Mouse (Mus musculus) MEL (cell line): Measurements from ENCODE around the gene Cep126. TPM values are rescaled to one million over a fixed set of nuclear protein-coding genes. Genes with fewer than 3 reads are reported as not detected.

Experiments used
- DNase-seq: peaks from one replicate; pipeline ENCODE4 v3.0.0; 2011; ENCODE audit warnings: low read depth, low spot score
- H3K27ac ChIP-seq: 2 replicates; pipeline ENCODE4 v1.5.1; 2012; ENCODE audit warnings: low read depth, mild to moderate bottlenecking, control low read depth, low read length, moderate library complexity; ENCODE audit not compliant: control insufficient read depth
- H3K27me3 ChIP-seq, 2 experiments: fragments of 150-350 bp in 1 of 2; sonication (generic) in 1 of 2; 2 replicates each; pipeline ENCODE4 v1.6.1; 2012; ENCODE audit warnings: low read length in 2 of 2, mild to moderate bottlenecking in 2 of 2, improper control_type of control experiment in 1 of 2, moderate library complexity in 1 of 2; ENCODE audit not compliant: insufficient read depth in 2 of 2, control insufficient read depth in 1 of 2
- H3K36me3 ChIP-seq, 2 experiments: 2 replicates each; pipeline ENCODE4 v1.6.1; 2012 to 2014; ENCODE audit warnings: low read length in 2 of 2, improper control_type of control experiment in 1 of 2, inconsistent platforms in 1 of 2, mild to moderate bottlenecking in 1 of 2; ENCODE audit not compliant: insufficient read depth in 2 of 2, control insufficient read depth in 1 of 2
- H3K4me1 ChIP-seq, 2 experiments: fragments of 150-350 bp in 1 of 2; sonication (generic) in 1 of 2; 2 replicates each; pipeline ENCODE4 v1.6.1; 2012; ENCODE audit warnings: low read length in 2 of 2, improper control_type of control experiment in 1 of 2, mild to moderate bottlenecking in 1 of 2; ENCODE audit not compliant: insufficient read depth in 2 of 2, control insufficient read depth in 1 of 2
- H3K4me3 ChIP-seq, 2 experiments: fragments of 150-350 bp in 1 of 2; sonication (generic) in 1 of 2; 2 replicates each; pipeline ENCODE4 v1.5.1; 2012; ENCODE audit warnings: low read depth in 2 of 2, low read length in 2 of 2, mild to moderate bottlenecking in 2 of 2, moderate library complexity in 2 of 2, control low read depth in 1 of 2, improper control_type of control experiment in 1 of 2; ENCODE audit not compliant: control insufficient read depth in 1 of 2, insufficient read depth in 1 of 2
- H3K79me2 ChIP-seq: 2 replicates; pipeline ENCODE4 v1.6.1; 2012; ENCODE audit warnings: mild to moderate bottlenecking, low read length, moderate library complexity; ENCODE audit not compliant: control insufficient read depth, poor library complexity, insufficient read depth
- H3K9ac ChIP-seq: 2 replicates; pipeline ENCODE4 v1.6.1; 2012; ENCODE audit warnings: low read depth, mild to moderate bottlenecking, control low read depth, low read length, moderate library complexity; ENCODE audit not compliant: control insufficient read depth, poor library complexity, severe bottlenecking
- H3K9me3 ChIP-seq: fragments of 150-350 bp; sonication (generic); replicated peaks from 2 replicates; pipeline ENCODE4 v1.6.1; 2012; ENCODE audit warnings: mild to moderate bottlenecking, low read length, improper control_type of control experiment, moderate library complexity; ENCODE audit not compliant: insufficient read depth
- CHD1 ChIP-seq: IDR thresholded peaks from 2 replicates; pipeline ENCODE4 v1.6.1; 2012; ENCODE audit warnings: low read depth, mild to moderate bottlenecking, inconsistent platforms, low read length, improper control_type of control experiment
- CTCF ChIP-seq, 3 experiments: IDR thresholded peaks in 2 of 3; conservative IDR thresholded peaks in 1 of 3; 2 replicates each; pipeline ENCODE4 v1.5.1; 2011 to 2012; ENCODE audit warnings: low read length in 3 of 3, low read depth in 2 of 3, mild to moderate bottlenecking in 2 of 3, improper control_type of control experiment in 1 of 3, inconsistent platforms in 1 of 3, mixed read lengths in 1 of 3, moderate library complexity in 1 of 3; ENCODE audit not compliant: control insufficient read depth in 1 of 3, insufficient read depth in 1 of 3, poor library complexity in 1 of 3, severe bottlenecking in 1 of 3
- E2F4 ChIP-seq: IDR thresholded peaks from 2 replicates; pipeline ENCODE4 v1.6.1; 2011; ENCODE audit warnings: low read depth, low read length, improper control_type of control experiment, borderline replicate concordance
- ELF1 ChIP-seq: IDR thresholded peaks from 2 replicates; pipeline ENCODE4 v1.6.1; 2014; ENCODE audit warnings: low read depth, mild to moderate bottlenecking, inconsistent platforms, low read length, improper control_type of control experiment, moderate library complexity
- JUND ChIP-seq: IDR thresholded peaks from 2 replicates; pipeline ENCODE4 v1.6.1; 2011; ENCODE audit warnings: low read depth, mild to moderate bottlenecking, improper control_type of control experiment, low read length
- MAFK ChIP-seq: IDR thresholded peaks from 2 replicates; pipeline ENCODE4 v1.6.1; 2011; ENCODE audit warnings: low read depth, mild to moderate bottlenecking, low read length, improper control_type of control experiment, borderline replicate concordance
- MXI1 ChIP-seq: IDR thresholded peaks from 2 replicates; pipeline ENCODE4 v1.6.1; 2011; ENCODE audit warnings: mild to moderate bottlenecking, low read depth, low read length, improper control_type of control experiment
- MYB ChIP-seq: IDR thresholded peaks from 2 replicates; pipeline ENCODE4 v1.6.1; 2011; ENCODE audit warnings: mild to moderate bottlenecking, low read depth, low read length, improper control_type of control experiment
- MYC ChIP-seq: IDR thresholded peaks from 2 replicates; pipeline ENCODE4 v1.6.1; 2011; ENCODE audit warnings: low read depth, mild to moderate bottlenecking, low read length, improper control_type of control experiment, moderate library complexity
- NELFE ChIP-seq: IDR thresholded peaks from 2 replicates; pipeline ENCODE4 v1.6.1; 2011; ENCODE audit warnings: low read depth, low read length, improper control_type of control experiment
- NRF1 ChIP-seq: IDR thresholded peaks from 2 replicates; pipeline ENCODE4 v1.6.1; 2014; ENCODE audit warnings: low read depth, mild to moderate bottlenecking, inconsistent platforms, low read length, improper control_type of control experiment, moderate library complexity; ENCODE audit not compliant: poor library complexity, insufficient read depth, severe bottlenecking
- POLR2A ChIP-seq, 2 experiments: IDR thresholded peaks; 2 replicates each; pipeline ENCODE4 v1.6.1; 2011 to 2012; ENCODE audit warnings: low read length in 2 of 2, mild to moderate bottlenecking in 2 of 2, control low read depth in 1 of 2, improper control_type of control experiment in 1 of 2, low read depth in 1 of 2, moderate library complexity in 1 of 2; ENCODE audit not compliant: control insufficient read depth in 1 of 2, insufficient read depth in 1 of 2, poor library complexity in 1 of 2
- POLR2AphosphoS2 ChIP-seq: IDR thresholded peaks from 2 replicates; pipeline ENCODE4 v1.6.1; 2011; ENCODE audit warnings: low read length, improper control_type of control experiment
- POLR2AphosphoS5 ChIP-seq: IDR thresholded peaks from 2 replicates; pipeline ENCODE4 v1.6.1; 2012; ENCODE audit warnings: low read depth, borderline replicate concordance, mild to moderate bottlenecking, inconsistent platforms, low read length, moderate library complexity, mixed read lengths
- RAD21 ChIP-seq: IDR thresholded peaks from 2 replicates; pipeline ENCODE4 v1.6.1; 2011; ENCODE audit warnings: mild to moderate bottlenecking, low read depth, low read length, improper control_type of control experiment
- RCOR1 ChIP-seq: IDR thresholded peaks from 2 replicates; pipeline ENCODE4 v1.6.1; 2012; ENCODE audit warnings: low read depth, mild to moderate bottlenecking, inconsistent platforms, low read length, improper control_type of control experiment
- SIN3A ChIP-seq: IDR thresholded peaks from 2 replicates; pipeline ENCODE4 v1.6.1; 2012; ENCODE audit warnings: low read length, improper control_type of control experiment, inconsistent platforms
- TAL1 ChIP-seq: IDR thresholded peaks from 2 replicates; pipeline ENCODE4 v1.6.1; 2012; ENCODE audit warnings: mild to moderate bottlenecking, inconsistent platforms, low read length, moderate library complexity, mixed read lengths
- TCF12 ChIP-seq: IDR thresholded peaks from 2 replicates; pipeline ENCODE4 v1.6.1; 2014; ENCODE audit warnings: low read depth, mild to moderate bottlenecking, inconsistent platforms, low read length, improper control_type of control experiment, moderate library complexity
- USF1 ChIP-seq: IDR thresholded peaks from 2 replicates; pipeline ENCODE4 v1.6.1; 2014; ENCODE audit warnings: low read depth, mild to moderate bottlenecking, inconsistent platforms, low read length, improper control_type of control experiment, moderate library complexity
- USF2 ChIP-seq, 2 experiments: IDR thresholded peaks; 2 replicates each; pipeline ENCODE4 v1.6.1; 2011 to 2012; ENCODE audit warnings: improper control_type of control experiment in 2 of 2, low read length in 2 of 2, borderline replicate concordance in 1 of 2, inconsistent platforms in 1 of 2, low read depth in 1 of 2, mild to moderate bottlenecking in 1 of 2; ENCODE audit not compliant: insufficient read depth in 1 of 2
- ZNF384 ChIP-seq: IDR thresholded peaks from 2 replicates; pipeline ENCODE4 v1.6.1; 2012; ENCODE audit warnings: low read depth, mild to moderate bottlenecking, inconsistent platforms, low read length, improper control_type of control experiment
- polyA plus RNA-seq, 2 experiments: library from polyadenylated mRNA; stranded (reverse) in 1 of 2; unstranded in 1 of 2; fragments of >175 nt in 1 of 2; fragments of >200 nt in 1 of 2; gene quantifications; 2 replicates each; pipeline versions ENCODE4 v1.2.1 to v1.2.4; 2012; ENCODE audit warnings: low replicate concordance in 2 of 2, low read depth in 1 of 2; ENCODE audit not compliant: insufficient read length in 2 of 2, insufficient read depth in 1 of 2, missing spikeins in 1 of 2
- total RNA-seq: library from RNA; depleted of rRNA; stranded (reverse); fragments of 300-350 nt; gene quantifications from 2 replicates; pipeline ENCODE4 v1.2.3, GENCODE M21; 2012

Cep126 gene
- total and polyA plus RNA-seq, 3 experiments = not detected

DNA sequence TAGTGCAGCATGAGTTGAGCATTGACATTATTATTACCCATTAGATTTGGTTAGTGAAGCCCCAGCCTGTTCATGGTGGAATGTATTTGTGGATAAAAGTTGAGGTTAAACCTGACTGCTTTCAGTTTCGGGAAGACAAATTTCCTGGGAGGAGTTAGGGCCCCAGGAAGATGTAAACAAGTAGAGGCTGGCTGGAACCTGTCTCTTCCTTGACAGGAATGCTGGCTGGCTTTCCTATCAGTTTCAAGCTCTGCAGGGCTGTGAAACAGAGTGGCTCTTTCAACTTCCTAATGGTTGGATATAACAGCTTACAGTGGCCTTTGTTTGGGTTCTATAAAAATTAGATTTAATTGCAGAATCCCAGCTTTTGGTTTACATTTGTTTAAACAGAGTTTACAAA is 79.3 kb downstream of the Cep126 start:
- no peak overlapping the region for H3K9ac ChIP-seq
- H3K36me3 ChIP-seq = no peaks in the 10 kb centered on the region
- TF ChIP-seq ELF1 (no peak), SIN3A (no peak), MAFK (no peak), CHD1 (no peak), RAD21 (no peak), MYC (no peak), MXI1 (no peak), E2F4 (no peak), ZNF384 (no peak), MYB (no peak), TAL1 (no peak), NRF1 (no peak), USF2 (IDR thresholded peaks at IDR 0.05; ENCODE audit: borderline replicate concordance in 1 of 2, insufficient read depth in 1 of 2, low read depth in 1 of 2, low read length in 2 of 2) (no peak), POLR2AphosphoS5 (no peak), USF1 (no peak), NELFE (no peak), RCOR1 (no peak)
- no peaks in the 10 kb centered on the region for H3K4me1 ChIP-seq
- DNase-seq = no peak
- H3K4me3 ChIP-seq = no peak overlapping the region
- H3K27ac ChIP-seq = no peak overlapping the region
- no peaks in the 10 kb centered on the region for H3K9me3 ChIP-seq
- H3K79me2 ChIP-seq = no peaks in the 10 kb centered on the region
- H3K27me3 ChIP-seq = no peaks in the 10 kb centered on the region

- Histone ChIP-seq H3K27me3 (no peaks in the 10 kb centered on the region), H3K36me3 (no peaks in the 10 kb centered on the region), H3K4me1 (no peaks in the 10 kb centered on the region), H3K4me3 (no peak overlapping the region), H3K9ac (no peak overlapping the region), H3K27ac (no peak overlapping the region), H3K9me3 (no peaks in the 10 kb centered on the region), H3K79me2 (no peaks in the 10 kb centered on the region)
- DNase-seq = no peak
- no peak for TF ChIP-seq POLR2AphosphoS5
- TF ChIP-seq RCOR1 = no peak
- TF ChIP-seq POLR2A (IDR thresholded peaks at IDR 0.05; ENCODE audit: control insufficient read depth in 1 of 2, insufficient read depth in 1 of 2, low read depth in 1 of 2, low read length in 2 of 2, poor library complexity in 1 of 2) = no peak
- TF ChIP-seq JUND = no peak
- TF ChIP-seq CHD1 = no peak
- TF ChIP-seq POLR2AphosphoS2 = no peak
- TF ChIP-seq CTCF (IDR thresholded peaks at IDR 0.05 in 2 of 3, conservative IDR thresholded peaks at IDR 0.05 in 1 of 3; ENCODE audit: control insufficient read depth in 1 of 3, insufficient read depth in 1 of 3, low read depth in 2 of 3, low read length in 3 of 3, poor library complexity in 1 of 3, severe bottlenecking in 1 of 3) = no peak
- TF ChIP-seq TCF12 = no peak
These were observed 91.1 kb downstream of the Cep126 start for GRCm38 (mm10) chr9:8043044-8043387.
